Comparison of ENCODE assay signal across 15 mouse cellular contexts in genomic region chr4:154293735-154294201, GRCm38 (mm10). TPM values are rescaled to one million over a fixed set of nuclear protein-coding genes. Genes with fewer than 3 reads are reported as not detected.
DNase-seq lines count a peak whose midpoint lies in the region; ATAC-seq lines count a peak whose summit lies in the region.
"Had no signal": no experiment of that assay in that cellular context is flagged by ENCODE, and none has a peak within 500 bp of the region (broad histone marks: within the 10 kb centered on the region; RNA-seq: fewer than 3 reads in every experiment).

No protein-coding gene starts in this region.

- peak overlapping the region in 1 of 2 experiments; percentile 12; a peak in 2 of 4 replicates for H3K27ac ChIP-seq in heart, embryonic 14.5 days (replicated peaks in 1 of 2; ENCODE audit: control insufficient read depth in 1 of 2, insufficient read depth in 1 of 2, low read depth in 2 of 2, low read length in 2 of 2)
- no peak overlapping the region for H3K27ac ChIP-seq in embryonic facial prominence, embryonic 11.5 days (replicated peaks; ENCODE audit: low read depth, low read length)
- H3K27ac ChIP-seq in liver, embryonic 12.5 days: peak overlapping the region; percentile 62
- H3K27ac ChIP-seq in midbrain, embryonic 13.5 days: no peak overlapping the region
- H3K27ac ChIP-seq: neural tube, embryonic 13.5 days had no signal

- WGBS in heart, embryonic 14.5 days: 26% methylated on average over 4 of the region's 4 CpGs
- WGBS in embryonic facial prominence, embryonic 11.5 days: 49% methylated on average over 4 of the region's 4 CpGs
- WGBS in liver, embryonic 12.5 days (ENCODE audit: insufficient replicate concordance): 45% methylated on average over 4 of the region's 4 CpGs
- 64% methylated on average over 4 of the region's 4 CpGs for WGBS in midbrain, embryonic 13.5 days

- no peak for DNase-seq in heart, postnatal 36 days
- peak; percentile 12 for DNase-seq in embryonic facial prominence, embryonic 11.5 days (ENCODE audit: low spot score)
- peak; percentile 39 to 45 for DNase-seq in kidney, adult 8-10 months
- DNase-seq in cerebellum, postnatal 4 days (ENCODE audit: low spot score in 2 of 2): no peak
- no peak for DNase-seq in left cerebral cortex, adult 8-10 months (ENCODE audit: low spot score in 2 of 2)
- DNase-seq: right cerebral cortex, postnatal 4 days; thymus, adult 2 months had no signal

- intact Hi-C loops in heart, postnatal 36 days (cut with DNase I): no loop called here

- H3K4me1 ChIP-seq in heart, embryonic 14.5 days (ENCODE audit: control insufficient read depth in 2 of 2, insufficient read depth in 2 of 2, low read length in 2 of 2): peaks cover 16 to 21% of the 10 kb centered on the region in 2 experiments
- H3K4me1 ChIP-seq in embryonic facial prominence, embryonic 11.5 days (ENCODE audit: control insufficient read depth, insufficient read depth, low read length): peaks cover 6% of the 10 kb centered on the region; the same call in 1 of the 2 replicates
- H3K4me1 ChIP-seq in liver, embryonic 12.5 days: 0 out of 2 replicates have a peak, but pooled peaks cover 8% of the 10 kb centered on the region
- H3K4me1 ChIP-seq in midbrain, embryonic 13.5 days (replicated peaks): peaks cover 5% of the 10 kb centered on the region; the same call in 1 of the 2 replicates

- peak overlapping the region; percentile 2; the same call in 1 of the 2 replicates for H3K9ac ChIP-seq in heart, embryonic 14.5 days (ENCODE audit: low read length)
- no peak overlapping the region for H3K9ac ChIP-seq in embryonic facial prominence, embryonic 11.5 days (replicated peaks; ENCODE audit: low read length)
- H3K9ac ChIP-seq in liver, embryonic 12.5 days: no peak overlapping the region
- no peak overlapping the region for H3K9ac ChIP-seq in midbrain, embryonic 13.5 days (replicated peaks)
- H3K9ac ChIP-seq: neural tube, embryonic 13.5 days had no signal

- no peaks in the 10 kb centered on the region for H3K9me3 ChIP-seq in heart, embryonic 14.5 days (ENCODE audit: control insufficient read depth, low read length)
- H3K9me3 ChIP-seq in embryonic facial prominence, embryonic 11.5 days (replicated peaks; ENCODE audit: control insufficient read depth, low read length): no peaks in the 10 kb centered on the region
- H3K9me3 ChIP-seq in liver, embryonic 12.5 days (replicated peaks): no peaks in the 10 kb centered on the region
- H3K9me3 ChIP-seq in midbrain, embryonic 13.5 days: no peaks in the 10 kb centered on the region
- H3K9me3 ChIP-seq: midbrain, embryonic 10.5 days; neural tube, embryonic 13.5 days had no signal

- H3K27me3 ChIP-seq in heart, embryonic 14.5 days (ENCODE audit: control insufficient read depth, insufficient read depth, low read length): no peaks in the 10 kb centered on the region; the same call in 1 of the 2 replicates
- no peaks in the 10 kb centered on the region for H3K27me3 ChIP-seq in embryonic facial prominence, embryonic 11.5 days (ENCODE audit: control insufficient read depth, insufficient read depth, low read length)
- H3K27me3 ChIP-seq in liver, embryonic 12.5 days (replicated peaks): peaks cover 23% of the 10 kb centered on the region
- peaks cover 10% of the 10 kb centered on the region for H3K27me3 ChIP-seq in midbrain, embryonic 13.5 days
- H3K27me3 ChIP-seq: CH12.LX had no signal

- H3K4me3 ChIP-seq in heart, embryonic 14.5 days (ENCODE audit: control insufficient read depth in 1 of 2, insufficient read depth in 1 of 2, low read depth in 1 of 2, low read length in 2 of 2): no peak overlapping the region
- no peak overlapping the region for H3K4me3 ChIP-seq in embryonic facial prominence, embryonic 11.5 days (ENCODE audit: low read depth, low read length)
- H3K4me3 ChIP-seq in liver, embryonic 12.5 days: no peak overlapping the region
- H3K4me3 ChIP-seq in midbrain, embryonic 13.5 days (replicated peaks): no peak overlapping the region
- H3K4me3 ChIP-seq: midbrain, embryonic 10.5 days; neural tube, embryonic 13.5 days had no signal

- no peaks in the 10 kb centered on the region for H3K36me3 ChIP-seq in heart, embryonic 14.5 days (ENCODE audit: control insufficient read depth, insufficient read depth, low read length)
- H3K36me3 ChIP-seq in embryonic facial prominence, embryonic 11.5 days (replicated peaks; ENCODE audit: control insufficient read depth, insufficient read depth, low read depth, low read length): no peaks in the 10 kb centered on the region
- no peaks in the 10 kb centered on the region for H3K36me3 ChIP-seq in liver, embryonic 12.5 days
- H3K36me3 ChIP-seq in midbrain, embryonic 13.5 days: no peaks in the 10 kb centered on the region
- H3K36me3 ChIP-seq: midbrain, embryonic 10.5 days; neural tube, embryonic 13.5 days had no signal

- no peak overlapping the region for H3K4me2 ChIP-seq in heart, embryonic 14.5 days (ENCODE audit: low read length)
- no peak overlapping the region for H3K4me2 ChIP-seq in embryonic facial prominence, embryonic 11.5 days (ENCODE audit: low read depth, low read length)
- H3K4me2 ChIP-seq in liver, embryonic 12.5 days: no peak overlapping the region
- no peak overlapping the region for H3K4me2 ChIP-seq in midbrain, embryonic 13.5 days (replicated peaks)
- H3K4me2 ChIP-seq: neural tube, embryonic 13.5 days had no signal

- no peak; the same call in 1 of the 2 replicates for ATAC-seq in heart, embryonic 14.5 days (ENCODE audit: insufficient number of reproducible peaks, insufficient read depth, low FRiP score, low read depth)
- no peak for ATAC-seq in embryonic facial prominence, embryonic 11.5 days (replicated peaks; ENCODE audit: insufficient number of reproducible peaks, low FRiP score, low TSS enrichment, low read depth)
- ATAC-seq in liver, embryonic 12.5 days: peak; percentile 33
- no peak for ATAC-seq in midbrain, embryonic 13.5 days

RNA-seq across cellular contexts. Expression of gene Arhgef16, which starts 7.7 kb away (rescaled TPM):
- polyA plus RNA-seq in heart, embryonic 14.5 days (2014; fragmentation: Nextera tagmentation; extraction: Ambion mirVana): 0.97 and 1.6 TPM in 2 replicates
- total RNA-seq in heart, postnatal 36 days (2021): under 1 TPM; 0.17 to 0.19 TPM
- polyA plus RNA-seq in embryonic facial prominence, embryonic 11.5 days (2014; fragmentation: Nextera tagmentation; extraction: Ambion mirVana): 4.8 and 5.6 TPM in 2 replicates
- polyA plus RNA-seq in liver, embryonic 12.5 days (2016; fragmentation: Nextera tagmentation; extraction: Ambion mirVana): 3.9 and 4.5 TPM in 2 replicates
- 1 to 10 TPM; 1.1 to 1.6 (median 1.2) TPM for total RNA-seq in left cerebral cortex, adult 8-10 months (2022)
- polyA plus RNA-seq in midbrain, embryonic 13.5 days (2015; fragmentation: Nextera tagmentation; extraction: Ambion mirVana): 0.18 and 0.32 TPM in 2 replicates
- total RNA-seq: CH12.LX; common myeloid progenitor, adult 5-6 weeks had no signal

RNA-seq across cellular contexts. Expression of gene B230104I21Rik, which starts 42.2 kb away (rescaled TPM):
- polyA plus RNA-seq in heart, embryonic 14.5 days (2014; fragmentation: Nextera tagmentation; extraction: Ambion mirVana): not detected in 2 replicates
- not detected for total RNA-seq in heart, postnatal 36 days (2021)
- not detected in 2 replicates for polyA plus RNA-seq in embryonic facial prominence, embryonic 11.5 days (2014; fragmentation: Nextera tagmentation; extraction: Ambion mirVana)
- polyA plus RNA-seq in liver, embryonic 12.5 days (2016; fragmentation: Nextera tagmentation; extraction: Ambion mirVana): not detected in 2 replicates
- not detected for total RNA-seq in left cerebral cortex, adult 8-10 months (2022)
- 0.24 TPM in 1 of 2 replicates, not detected in the other for polyA plus RNA-seq in midbrain, embryonic 13.5 days (2015; fragmentation: Nextera tagmentation; extraction: Ambion mirVana)
- total RNA-seq: CH12.LX; common myeloid progenitor, adult 5-6 weeks; left cerebral cortex, postnatal 10 days had no signal
- polyA plus RNA-seq: midbrain, embryonic 10.5 days; neural tube, embryonic 13.5 days; thymus, adult 2 months had no signal

Comparison
In these comparisons a context has a peak if more than half of its experiments do, and no peak if none do; other contexts are left out.
1. DNase-seq: peak in embryonic facial prominence, embryonic 11.5 days (single experiment) and kidney, adult 8-10 months (2 of 2); none in heart, postnatal 36 days (0 of 2), cerebellum, postnatal 4 days (0 of 2) and left cerebral cortex, adult 8-10 months (0 of 2).